Mouse (Mus musculus): ENCODE measurements at regions not wholly inside any gene's neighbourhood (a gene's known extent, or its start where the extent isn't known, plus 50 kb on each side); places are given as distances from the start of the nearest gene placed in this dataset.
A peak's percentile ranks its signal among the peaks of the same experiment; 100 is the strongest.

GRCm38 (mm10) chr13:115206723-115207122, 105.0 kb upstream of the Itga1 start:
- DNase-seq (ENCODE audit: low spot score): no peak
- TF ChIP-seq CTCF (IDR thresholded peaks at IDR 0.05; ENCODE audit: low read depth) (no peak), EP300 (IDR thresholded peaks at IDR 0.05; ENCODE audit: low read depth) (no peak)
- Histone ChIP-seq H3K4me2 (ENCODE audit: low read depth, low read length) (no peak overlapping the region), H3K9me3 (replicated peaks; ENCODE audit: control insufficient read depth, low read length) (no peaks in the 10 kb centered on the region), H3K9ac (replicated peaks; ENCODE audit: low read depth, low read length) (no peak overlapping the region), H3K27me3 (ENCODE audit: control insufficient read depth, insufficient read depth, low read length) (no peaks in the 10 kb centered on the region), H3K4me1 (ENCODE audit: control insufficient read depth, insufficient read depth) (no peaks in the 10 kb centered on the region), H3K4me3 (ENCODE audit: low read depth, low read length) (no peak overlapping the region), H3K36me3 (replicated peaks; ENCODE audit: control insufficient read depth, insufficient read depth, low read length) (no peaks in the 10 kb centered on the region), H3K27ac (ENCODE audit: low read depth) (no peak overlapping the region)
- WGBS: 70% methylated on average over 7 of the region's 7 CpGs
- ATAC-seq (ENCODE audit: insufficient read depth, low read depth): no peak

GRCm38 (mm10) chr13:115199166-115199565, 97.4 kb upstream of the Itga1 start:
- Histone ChIP-seq H3K27me3 (ENCODE audit: control insufficient read depth, insufficient read depth, low read length) (no peaks in the 10 kb centered on the region), H3K4me3 (ENCODE audit: low read depth, low read length) (no peak overlapping the region), H3K27ac (ENCODE audit: low read depth) (no peak overlapping the region), H3K4me2 (ENCODE audit: low read depth, low read length) (no peak overlapping the region), H3K36me3 (replicated peaks; ENCODE audit: control insufficient read depth, insufficient read depth, low read length) (no peaks in the 10 kb centered on the region), H3K9ac (replicated peaks; ENCODE audit: low read depth, low read length) (no peak overlapping the region), H3K9me3 (replicated peaks; ENCODE audit: control insufficient read depth, low read length) (no peaks in the 10 kb centered on the region), H3K4me1 (ENCODE audit: control insufficient read depth, insufficient read depth) (no peaks in the 10 kb centered on the region)
- 22% methylated on average over 3 of the region's 3 CpGs for WGBS
- TF ChIP-seq CTCF (IDR thresholded peaks at IDR 0.05; ENCODE audit: low read depth): no peak
- no peak for TF ChIP-seq EP300 (IDR thresholded peaks at IDR 0.05; ENCODE audit: low read depth)
- no peak for ATAC-seq (ENCODE audit: insufficient read depth, low read depth)
- DNase-seq (ENCODE audit: low spot score): no peak

- Histone ChIP-seq H3K4me3 (ENCODE audit: low read depth, low read length) (no peak overlapping the region), H3K4me2 (ENCODE audit: low read depth, low read length) (no peak overlapping the region), H3K9ac (replicated peaks; ENCODE audit: low read depth, low read length) (no peak overlapping the region), H3K27me3 (ENCODE audit: control insufficient read depth, insufficient read depth, low read length) (no peaks in the 10 kb centered on the region), H3K4me1 (ENCODE audit: control insufficient read depth, insufficient read depth) (peaks cover 11% of the 10 kb centered on the region), H3K27ac (ENCODE audit: low read depth) (peak overlapping the region; percentile 74), H3K9me3 (replicated peaks; ENCODE audit: control insufficient read depth, low read length) (no peaks in the 10 kb centered on the region), H3K36me3 (replicated peaks; ENCODE audit: control insufficient read depth, insufficient read depth, low read length) (no peaks in the 10 kb centered on the region)
- TF ChIP-seq CTCF (IDR thresholded peaks at IDR 0.05; ENCODE audit: low read depth) (no peak), EP300 (IDR thresholded peaks at IDR 0.05; ENCODE audit: low read depth) (no peak)
- 13% methylated on average over 2 of the region's 2 CpGs for WGBS
- peak; percentile 76; the same call in 1 of the 2 replicates for ATAC-seq (ENCODE audit: insufficient read depth, low read depth)
- DNase-seq (ENCODE audit: low spot score): peak; percentile 75
Observed at GRCm38 (mm10) chr13:115188066-115188465, 86.3 kb upstream of the Itga1 start.

- H3K9ac ChIP-seq (replicated peaks; ENCODE audit: low read depth, low read length): no peak overlapping the region
- no peaks in the 10 kb centered on the region for H3K27me3 ChIP-seq (ENCODE audit: control insufficient read depth, insufficient read depth, low read length)
- peak overlapping the region; percentile 11; the same call in 1 of the 2 replicates for H3K27ac ChIP-seq (ENCODE audit: low read depth)
- ATAC-seq (ENCODE audit: insufficient read depth, low read depth) (no peak), DNase-seq (ENCODE audit: low spot score) (no peak)
- 72% methylated on average over 3 of the region's 3 CpGs for WGBS
- no peaks in the 10 kb centered on the region for H3K36me3 ChIP-seq (replicated peaks; ENCODE audit: control insufficient read depth, insufficient read depth, low read length)
- no peaks in the 10 kb centered on the region for H3K9me3 ChIP-seq (replicated peaks; ENCODE audit: control insufficient read depth, low read length)
- no peak overlapping the region for H3K4me3 ChIP-seq (ENCODE audit: low read depth, low read length)
- H3K4me2 ChIP-seq (ENCODE audit: low read depth, low read length): no peak overlapping the region
- H3K4me1 ChIP-seq (ENCODE audit: control insufficient read depth, insufficient read depth): peaks cover 11% of the 10 kb centered on the region
- TF ChIP-seq CTCF (IDR thresholded peaks at IDR 0.05; ENCODE audit: low read depth): no peak
- no peak for TF ChIP-seq EP300 (IDR thresholded peaks at IDR 0.05; ENCODE audit: low read depth)
Observed at GRCm38 (mm10) chr13:115187356-115187755, 85.6 kb upstream of the Itga1 start.

GRCm38 (mm10) chr13:115182211-115182870, 80.6 kb upstream of the Itga1 start:
- 79% methylated on average over 6 of the region's 6 CpGs for WGBS
- TF ChIP-seq CTCF (IDR thresholded peaks at IDR 0.05; ENCODE audit: low read depth) (no peak), EP300 (IDR thresholded peaks at IDR 0.05; ENCODE audit: low read depth) (no peak)

More at GRCm38 (mm10) chr13:115182211-115182870, 80.6 kb upstream of the Itga1 start:
- Histone ChIP-seq H3K4me1 (ENCODE audit: control insufficient read depth, insufficient read depth) (no peaks in the 10 kb centered on the region), H3K9me3 (replicated peaks; ENCODE audit: control insufficient read depth, low read length) (no peaks in the 10 kb centered on the region), H3K27ac (ENCODE audit: low read depth) (no peak overlapping the region), H3K9ac (replicated peaks; ENCODE audit: low read depth, low read length) (no peak overlapping the region), H3K4me3 (ENCODE audit: low read depth, low read length) (no peak overlapping the region), H3K4me2 (ENCODE audit: low read depth, low read length) (no peak overlapping the region), H3K27me3 (ENCODE audit: control insufficient read depth, insufficient read depth, low read length) (no peaks in the 10 kb centered on the region), H3K36me3 (replicated peaks; ENCODE audit: control insufficient read depth, insufficient read depth, low read length) (no peaks in the 10 kb centered on the region)
- DNase-seq (ENCODE audit: low spot score): no peak
- ATAC-seq (ENCODE audit: insufficient read depth, low read depth): no peak
